Mouse (Mus musculus): ENCODE measurements at regions not wholly inside any gene's neighbourhood (a gene's known extent, or its start where the extent isn't known, plus 50 kb on each side); places are given as distances from the start of the nearest gene placed in this dataset.

GRCm38 (mm10) chr15:34775714-34776113 is 418.0 kb upstream of the 9430069I07Rik start:
- no peak for DNase-seq (ENCODE audit: low read depth, low spot score)

- peak; percentile 8 for DNase-seq (ENCODE audit: low read depth, low spot score)
Measured at GRCm38 (mm10) chr15:34751746-34752145, 394.1 kb upstream of the 9430069I07Rik start.

GRCm38 (mm10) chr15:34751021-34751420 is 393.3 kb upstream of the 9430069I07Rik start:
- DNase-seq (ENCODE audit: low read depth, low spot score): no peak

- no peak for DNase-seq (ENCODE audit: low read depth, low spot score)
Measured at GRCm38 (mm10) chr15:34747111-34747510, 389.4 kb upstream of the 9430069I07Rik start.

- DNase-seq (ENCODE audit: low read depth, low spot score): peak; percentile 45
Measured at GRCm38 (mm10) chr15:34743130-34743782, 385.6 kb upstream of the 9430069I07Rik start.

GRCm38 (mm10) chr15:34741488-34741887 is 383.8 kb upstream of the 9430069I07Rik start:
- no peak for DNase-seq (ENCODE audit: low read depth, low spot score)

Data from embryo, embryonic 11.5 days (tissue).